Mouse (Mus musculus) megakaryocyte, embryonic 14.5 days (primary cell): ENCODE measurements around the gene Olfr224.

ENCODE experiments used
- FLI1 ChIP-seq: IDR thresholded peaks from 2 replicates; pipeline ENCODE4 v1.6.1; 2012; ENCODE audit warnings: low read length, inconsistent platforms, mixed read lengths
- GATA1 ChIP-seq: IDR thresholded peaks from 3 replicates; pipeline ENCODE4 v1.6.1; 2012; ENCODE audit warnings: mixed read lengths, low read length, inconsistent platforms, borderline replicate concordance

GRCm38 (mm10) chr11:58613359-58613758, 43.0 kb upstream of the Olfr224 start:
- TF ChIP-seq FLI1 (no peak), GATA1 (no peak)
